Mouse (Mus musculus): ENCODE results near the gene Pigs. TPM values are rescaled to one million over a fixed set of nuclear protein-coding genes. Genes with fewer than 3 reads are reported as not detected.

Pigs gene
- total RNA-seq, 2 experiments from 2014 or later = 15.6 to 28.6 TPM

DNA sequence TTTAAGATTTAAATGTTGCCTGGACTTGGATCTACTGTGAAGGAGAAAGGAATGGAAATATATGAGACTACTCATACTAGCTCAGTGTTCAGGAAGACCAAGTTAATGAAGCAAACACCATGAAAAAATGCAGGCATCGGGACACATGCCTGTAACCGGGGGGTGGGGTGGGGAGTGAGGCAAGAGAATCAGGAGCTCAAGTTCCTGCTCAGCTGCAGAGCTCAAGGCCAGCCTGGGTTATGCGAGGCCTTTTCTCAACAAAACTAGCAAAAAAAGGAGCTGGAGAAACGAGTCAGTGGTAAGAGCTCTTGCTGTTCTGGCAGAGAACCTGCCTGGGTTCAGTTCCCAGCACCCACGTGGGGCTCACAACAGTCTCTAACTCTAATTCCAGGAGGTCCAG, 5.8 kb downstream of the Pigs start:
- no peak for ATAC-seq (replicated peaks; ENCODE audit: poor library complexity)

DNA sequence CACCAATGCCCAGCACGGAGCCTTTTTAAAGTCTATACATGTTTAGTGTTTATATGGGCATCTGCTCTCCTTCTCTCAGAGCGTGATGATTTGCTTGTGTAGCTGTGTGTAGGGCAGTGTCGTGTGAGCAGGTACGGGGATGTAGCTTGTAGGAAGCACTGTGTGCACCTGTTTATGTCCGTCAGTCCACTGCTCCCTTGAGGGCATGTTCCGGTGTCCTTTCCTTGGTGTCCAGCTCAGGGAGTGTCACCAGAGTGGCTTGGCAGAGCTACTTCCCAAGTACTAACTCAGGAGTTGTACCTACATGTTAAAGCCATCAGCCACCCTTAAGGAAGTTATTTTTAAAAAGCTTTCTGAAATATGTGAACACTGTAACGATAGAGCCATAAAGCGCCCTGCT, 8.8 kb downstream of the Pigs start:
- ATAC-seq (replicated peaks; ENCODE audit: poor library complexity) = no peak

DNA sequence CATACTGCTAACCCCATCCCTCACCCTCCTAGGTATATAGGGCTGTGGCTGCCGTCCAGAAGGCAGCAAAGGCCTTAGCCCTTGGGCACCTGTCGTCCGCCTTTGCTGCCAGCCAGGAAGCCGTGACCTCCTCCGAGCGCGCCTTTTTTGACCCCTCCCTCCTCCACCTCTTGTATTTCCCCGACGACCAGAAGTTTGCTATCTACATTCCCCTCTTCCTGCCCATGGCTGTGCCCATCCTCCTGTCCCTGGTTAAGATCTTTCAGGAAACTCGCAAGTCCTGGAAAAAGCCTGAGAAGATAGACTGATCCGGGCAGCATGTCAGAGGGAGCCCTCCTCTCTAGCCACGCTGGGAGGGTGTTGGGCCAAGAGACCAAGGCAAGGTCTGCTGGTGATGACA, 13.5 kb downstream of the Pigs start:
- ATAC-seq (replicated peaks; ENCODE audit: poor library complexity) = no peak

DNA sequence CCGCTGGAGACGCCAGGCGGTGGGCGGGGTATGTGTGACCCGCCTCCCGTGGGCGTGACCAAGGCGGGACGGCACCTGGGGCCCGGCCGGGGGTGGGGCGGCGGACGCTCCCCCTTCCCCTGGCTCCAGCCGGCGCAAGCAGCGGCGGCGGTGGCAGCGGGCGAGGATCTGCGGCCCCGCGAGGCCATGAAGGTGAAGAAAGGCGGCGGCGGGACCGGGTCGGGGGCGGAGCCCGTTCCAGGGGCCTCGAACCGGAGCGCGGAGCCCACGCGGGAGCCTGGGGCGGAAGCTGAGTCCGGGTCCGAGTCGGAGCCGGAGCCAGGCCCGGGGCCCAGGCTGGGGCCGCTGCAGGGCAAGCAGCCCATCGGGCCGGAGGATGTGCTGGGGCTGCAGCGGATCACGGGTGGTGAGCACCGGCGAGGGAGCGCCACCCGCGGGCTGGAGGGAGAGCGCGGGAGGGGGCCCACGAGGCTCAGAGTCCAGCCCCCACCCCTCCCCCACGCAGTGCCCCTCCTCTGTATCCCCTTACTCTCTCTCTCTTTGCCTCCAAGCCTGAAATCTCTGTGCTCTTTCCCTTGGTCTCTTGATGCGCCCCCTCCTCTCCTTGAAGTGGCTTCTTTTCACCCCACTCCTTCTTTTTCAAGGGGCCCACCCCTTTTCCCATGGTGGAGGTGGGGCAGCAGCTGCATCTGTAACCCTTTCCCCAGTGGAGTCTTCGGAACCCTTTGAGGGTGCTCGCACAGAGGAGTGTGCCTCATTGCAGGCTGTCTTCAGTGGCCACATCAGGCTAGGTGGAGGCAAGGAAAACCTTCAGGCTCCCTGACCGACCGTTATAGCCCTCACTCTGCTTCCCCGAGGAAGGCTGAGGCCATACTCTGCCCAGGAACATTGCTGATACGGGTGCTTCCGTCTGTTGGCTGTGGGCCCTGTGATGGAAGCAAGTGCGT, 15.4 kb downstream of the Pigs start, which contains the start of gene Unc119:
Gene Unc119, plus strand, starts transcription at position 102 of the 947 bp plus-strand sequence.
- peak; percentile 35 for ATAC-seq (replicated peaks; ENCODE audit: poor library complexity)

DNA sequence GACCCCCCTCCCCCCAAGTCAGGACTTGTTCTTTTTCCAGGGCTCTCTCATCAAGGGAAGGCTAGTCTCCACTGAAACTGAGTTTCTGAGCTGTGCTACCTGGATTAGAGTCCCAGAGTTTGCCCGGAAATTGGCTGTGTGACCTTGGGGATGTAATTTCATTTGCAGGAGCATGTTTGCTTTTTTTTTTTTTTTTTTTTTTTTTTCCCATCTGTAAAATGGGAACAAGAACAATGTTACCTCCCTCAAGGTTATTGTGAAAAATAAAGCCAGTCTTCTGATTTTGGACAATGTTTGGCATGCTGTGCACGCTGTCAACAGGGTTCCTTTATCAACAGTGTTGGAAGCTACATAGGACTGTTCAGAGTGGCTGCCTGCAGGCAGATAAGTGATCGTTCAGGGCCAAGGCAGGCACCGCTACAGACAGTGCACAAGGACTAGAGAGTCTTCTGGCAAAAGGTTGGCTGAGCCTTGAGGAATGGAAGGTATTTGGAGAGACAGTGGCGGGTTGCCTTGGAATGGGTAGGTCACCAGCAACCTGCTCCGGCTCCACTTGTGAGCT, 16.2 kb downstream of the Pigs start:
- peak; percentile 68 for ATAC-seq (replicated peaks; ENCODE audit: poor library complexity)

DNA sequence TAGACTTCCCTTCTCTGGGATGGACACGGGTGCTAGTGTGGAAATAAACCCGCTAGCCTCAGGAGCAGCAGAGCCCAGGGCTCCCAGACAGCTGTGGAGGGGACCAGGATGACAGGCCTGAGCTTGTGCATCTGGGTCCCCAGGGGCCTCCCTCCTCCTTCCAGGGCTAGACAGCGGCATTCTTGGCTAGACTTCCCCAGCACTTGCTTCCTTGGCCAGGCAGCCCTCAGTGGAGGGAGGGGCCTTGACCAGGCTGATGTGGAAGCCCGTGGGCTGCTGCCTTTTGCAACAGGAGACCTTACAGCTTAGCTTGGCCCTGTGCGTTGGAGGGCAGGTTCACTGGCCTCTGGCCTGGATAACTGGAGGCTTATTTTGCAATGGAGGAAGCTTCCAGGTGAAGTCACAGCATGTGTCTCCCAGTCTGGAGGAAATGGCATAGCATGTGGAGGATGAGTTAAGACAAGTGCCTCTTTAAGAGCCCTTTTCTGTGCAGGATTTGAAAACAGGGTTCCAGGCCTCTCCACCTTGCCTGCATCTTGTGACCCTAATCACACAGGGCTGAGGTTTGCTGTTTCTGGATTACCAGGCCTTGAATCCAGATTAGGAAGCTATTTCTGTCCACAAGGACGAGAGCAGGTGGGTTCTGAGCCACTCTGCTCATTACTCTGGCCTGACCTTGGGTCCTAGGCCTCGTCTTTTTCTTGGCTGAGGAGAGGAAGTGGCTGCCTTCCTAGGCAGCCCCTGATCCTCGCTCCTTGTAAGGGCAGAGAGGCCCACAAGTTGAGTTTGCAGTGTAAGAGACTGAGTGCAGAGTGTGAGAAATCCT, 16.9 kb downstream of the Pigs start:
- peak; percentile 6 for ATAC-seq (replicated peaks; ENCODE audit: poor library complexity)

DNA sequence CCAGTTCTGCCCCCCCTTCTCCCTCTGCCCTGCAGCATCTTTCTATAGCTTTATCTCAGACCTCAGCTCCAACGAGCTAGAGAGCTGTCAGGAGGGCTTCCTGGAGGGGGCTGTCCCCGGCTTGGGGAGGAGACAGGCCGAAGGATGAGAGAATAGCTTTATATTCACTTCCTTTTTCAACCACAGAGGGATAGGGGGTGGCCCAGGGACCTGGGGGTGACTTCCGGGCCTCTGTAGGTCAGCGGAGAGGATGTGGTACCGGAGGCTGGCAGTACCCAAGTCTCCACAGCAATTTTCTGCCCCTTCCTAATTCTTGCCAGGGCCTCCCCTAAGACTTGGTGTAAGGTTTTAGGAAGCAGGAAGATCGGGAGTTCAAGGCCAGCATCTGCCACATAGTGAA, 17.6 kb downstream of the Pigs start:
- ATAC-seq (replicated peaks; ENCODE audit: poor library complexity) = peak; percentile 37

DNA sequence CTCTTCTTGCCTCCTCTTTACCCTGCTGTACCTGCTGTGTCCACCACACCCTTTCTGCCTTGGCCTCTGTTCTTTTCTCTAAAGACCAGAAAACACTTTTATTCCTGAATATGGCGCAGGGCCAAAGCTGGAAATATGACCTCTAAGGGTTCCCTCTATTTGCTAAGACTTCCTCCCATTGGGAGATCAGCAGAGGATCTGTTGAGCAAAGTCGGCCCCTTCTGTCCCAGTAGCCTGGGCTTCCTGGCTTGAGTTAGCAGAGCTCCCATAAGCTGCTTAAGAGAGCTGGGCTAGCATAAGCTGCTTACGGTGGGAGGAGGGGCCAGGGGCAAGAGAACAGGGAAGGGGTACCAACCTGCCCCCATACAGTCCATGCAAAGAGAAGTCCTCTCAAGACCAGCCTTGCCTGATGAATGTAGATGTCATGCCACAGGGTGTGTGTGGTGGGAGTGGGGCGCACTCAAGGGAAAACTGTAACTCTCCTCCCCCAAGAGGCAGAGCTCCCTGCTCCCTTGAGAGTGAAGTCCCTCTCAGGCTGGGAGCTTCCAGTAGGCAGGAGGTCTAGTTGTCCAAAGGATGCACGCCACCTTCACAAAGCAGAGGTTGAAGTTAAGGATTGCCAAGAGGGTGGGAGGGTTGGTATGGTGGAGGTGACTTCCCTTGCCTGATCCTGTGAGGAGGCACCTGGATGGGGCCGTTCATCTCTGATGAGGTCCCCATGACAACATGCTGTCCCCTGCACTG, 18.3 kb downstream of the Pigs start:
- ATAC-seq (replicated peaks; ENCODE audit: poor library complexity) = no peak

DNA sequence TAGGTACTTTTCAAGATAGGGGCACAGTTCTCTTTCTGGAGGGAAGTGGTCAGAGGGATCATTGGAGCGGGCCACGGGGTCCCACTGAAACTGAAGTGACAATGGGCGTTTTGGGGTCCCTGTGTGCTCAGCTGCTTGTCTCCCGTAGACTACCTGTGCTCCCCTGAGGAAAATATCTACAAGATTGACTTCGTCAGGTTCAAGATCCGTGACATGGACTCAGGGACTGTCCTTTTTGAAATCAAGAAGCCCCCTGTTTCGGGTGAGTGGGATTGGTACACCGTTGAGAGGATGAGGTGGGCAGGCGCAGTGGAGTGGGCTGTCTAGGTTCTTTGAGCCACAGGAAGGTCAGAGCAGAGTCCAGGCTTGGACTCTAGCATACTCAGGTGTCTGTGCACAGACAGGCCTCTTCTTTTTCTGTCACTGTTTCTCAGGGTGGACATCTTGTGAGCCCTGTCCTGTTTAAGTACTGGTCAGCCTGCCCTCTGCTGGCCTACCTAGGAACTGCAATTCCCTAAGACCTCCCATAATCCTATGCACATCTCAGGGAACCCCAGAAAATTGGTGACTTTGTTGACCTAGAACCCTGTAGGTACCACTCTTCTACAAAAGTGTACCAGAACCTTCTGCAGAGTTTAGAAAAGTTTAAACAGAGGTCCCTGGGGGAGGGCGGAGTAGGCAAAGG, 19.0 kb downstream of the Pigs start:
- ATAC-seq (replicated peaks; ENCODE audit: poor library complexity) = peak; percentile 26; the same call in 1 of the 2 replicates

DNA sequence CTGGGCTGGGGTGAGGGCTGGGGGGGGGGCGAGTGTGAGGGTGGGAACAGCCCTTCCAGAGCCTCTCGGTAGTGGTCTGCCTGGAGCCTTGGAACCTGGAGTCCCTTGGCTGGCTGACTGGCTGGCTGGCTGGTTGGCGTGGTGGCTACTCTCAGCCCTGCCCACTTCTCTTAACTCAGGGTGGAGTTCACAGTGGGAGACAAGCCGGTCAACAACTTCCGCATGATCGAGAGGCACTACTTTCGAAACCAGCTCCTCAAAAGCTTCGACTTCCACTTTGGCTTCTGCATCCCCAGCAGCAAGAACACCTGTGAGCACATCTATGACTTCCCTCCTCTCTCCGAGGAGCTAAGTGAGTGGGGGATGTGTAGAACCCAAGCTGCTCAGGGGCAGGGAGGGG, 19.7 kb downstream of the Pigs start:
- ATAC-seq (replicated peaks; ENCODE audit: poor library complexity) = peak; percentile 16; the same call in 1 of the 2 replicates

DNA sequence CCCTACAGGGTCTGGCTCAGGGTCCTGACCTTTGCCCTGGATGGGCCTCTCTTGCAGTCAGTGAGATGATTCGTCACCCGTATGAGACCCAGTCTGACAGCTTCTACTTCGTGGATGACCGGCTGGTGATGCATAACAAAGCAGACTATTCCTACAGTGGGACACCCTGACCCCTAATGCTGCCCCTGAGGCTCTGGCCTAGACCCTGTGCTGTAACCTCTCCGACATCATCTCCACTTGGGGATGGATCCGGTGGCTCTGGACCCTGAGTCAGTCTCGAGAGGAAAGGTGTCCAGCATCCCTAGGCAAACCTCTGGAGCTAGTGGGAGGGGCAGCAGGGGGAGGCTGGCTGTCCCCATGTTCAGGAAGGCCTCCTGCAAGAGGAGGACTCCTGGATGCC, 20.3 kb downstream of the Pigs start:
- ATAC-seq (replicated peaks; ENCODE audit: poor library complexity) = no peak

DNA sequence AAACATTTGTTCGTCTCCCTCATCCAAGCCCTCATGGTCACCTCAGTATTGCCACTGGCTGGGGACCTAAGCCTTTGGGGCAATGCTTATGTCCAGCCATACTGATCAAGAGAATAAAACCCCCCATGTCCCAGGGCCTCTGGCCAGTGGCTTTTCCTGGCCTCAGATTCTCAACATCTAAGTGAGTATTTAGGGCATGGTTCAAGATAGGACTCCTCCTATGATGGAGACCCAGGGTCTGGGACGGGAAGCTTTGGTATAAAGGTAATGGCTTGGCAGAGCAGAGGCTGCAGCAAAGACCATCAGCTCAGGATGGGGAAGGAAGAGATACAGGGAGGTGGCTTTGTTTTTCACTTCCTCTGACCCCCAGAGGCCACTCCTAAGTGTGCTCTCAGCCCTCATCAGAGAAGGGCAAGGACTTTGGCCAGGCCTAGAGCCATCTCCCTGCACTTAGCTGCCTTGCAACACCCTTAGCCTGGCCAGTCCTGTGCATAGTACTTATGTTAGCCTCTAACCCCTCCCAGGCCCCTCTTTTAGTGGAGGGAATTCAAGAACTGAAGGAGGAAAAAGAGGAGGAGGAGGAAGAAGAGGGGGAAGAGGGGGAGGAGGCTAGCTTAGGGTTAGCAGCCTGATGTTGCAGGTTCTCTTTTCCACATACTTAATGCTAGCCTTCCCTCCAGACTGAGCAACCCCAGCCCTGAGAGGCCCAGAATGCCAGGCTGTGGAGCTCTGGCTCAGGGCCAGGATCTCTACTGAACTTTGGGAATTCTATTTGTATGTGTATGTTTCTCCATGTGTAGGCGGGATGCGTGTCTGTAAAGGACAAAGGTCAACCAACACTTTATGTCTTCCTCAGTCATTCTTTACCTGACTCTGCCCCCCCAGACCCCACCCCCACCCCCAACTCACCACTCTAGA, 21.5 kb downstream of the Pigs start:
- no peak for ATAC-seq (replicated peaks; ENCODE audit: poor library complexity)

DNA sequence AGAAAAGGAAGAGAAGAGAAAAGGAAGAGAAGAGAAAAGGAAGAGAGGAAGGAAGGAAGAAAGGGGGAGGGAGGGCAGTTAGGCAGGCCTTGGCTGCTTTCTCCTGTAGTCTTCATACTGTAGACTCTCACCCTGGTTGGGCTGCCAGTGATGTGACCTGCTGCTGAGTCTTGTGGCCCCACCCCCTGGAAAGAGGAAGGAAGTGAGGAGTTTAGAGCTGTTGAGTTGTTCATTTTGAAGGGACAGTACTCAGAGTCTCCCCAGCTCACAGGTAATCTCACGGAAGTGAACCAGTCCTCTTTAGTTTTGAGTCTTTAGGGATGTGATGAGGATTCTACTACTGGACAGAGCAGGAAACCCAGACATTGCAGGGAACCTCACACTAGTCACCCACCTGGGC, 24.9 kb downstream of the Pigs start:
- ATAC-seq (replicated peaks; ENCODE audit: poor library complexity) = peak; percentile 76

DNA sequence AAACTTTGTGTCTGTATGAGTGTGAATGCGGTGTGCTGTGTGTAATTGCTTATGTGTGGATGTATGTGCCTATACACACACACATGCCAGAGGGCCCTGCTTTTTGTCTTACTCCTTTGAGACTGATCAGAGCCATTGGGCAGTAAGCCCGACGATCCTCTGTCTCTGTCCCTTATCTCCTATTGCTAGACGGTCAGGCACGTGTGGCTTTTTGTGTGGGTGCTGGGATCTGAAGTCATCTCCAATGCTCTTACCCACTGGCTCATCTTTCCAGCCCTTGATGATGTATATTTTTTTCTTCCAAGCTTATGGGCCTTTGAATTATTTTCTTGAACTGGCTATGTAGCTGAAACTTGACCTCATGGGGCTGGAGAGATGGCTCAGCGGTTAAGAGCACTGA, 26.7 kb downstream of the Pigs start:
- ATAC-seq (replicated peaks; ENCODE audit: poor library complexity) = no peak

DNA sequence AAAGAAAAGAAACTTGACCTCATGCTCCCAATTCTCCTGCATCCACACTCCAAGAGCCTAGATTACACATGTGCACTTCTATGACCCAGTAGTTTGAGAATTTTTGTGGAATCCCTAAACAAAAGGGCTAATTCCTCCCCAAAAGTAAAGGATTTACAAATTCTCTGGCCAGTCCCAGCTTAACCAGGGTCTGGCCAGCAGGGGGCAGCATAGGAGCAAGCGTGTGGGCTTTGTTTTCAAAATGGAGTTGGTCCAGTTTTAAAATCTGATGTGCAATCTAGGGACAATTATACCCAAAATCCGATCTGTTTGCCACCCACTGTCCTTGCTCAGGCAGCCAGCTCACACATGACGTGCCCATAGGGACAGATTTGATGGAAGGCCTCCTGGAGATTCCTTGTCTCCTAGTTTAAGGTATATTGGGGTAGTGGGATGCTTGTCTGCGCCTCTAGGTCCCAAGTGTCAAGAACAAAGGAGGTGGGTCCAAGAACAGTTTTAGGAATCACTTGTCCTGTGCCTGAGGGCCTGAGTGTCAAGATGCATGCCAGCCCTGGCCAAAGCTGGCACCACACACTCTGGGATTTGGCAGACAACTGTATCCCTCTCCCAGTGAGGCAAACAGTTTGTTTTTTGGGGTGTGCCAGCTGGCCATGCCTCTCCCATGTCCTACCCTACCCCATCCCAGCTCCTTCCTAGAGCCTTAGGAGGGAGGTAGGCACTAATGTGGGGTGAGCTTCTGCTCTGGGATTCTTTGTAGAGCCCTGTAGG, 27.4 kb downstream of the Pigs start:
- ATAC-seq (replicated peaks; ENCODE audit: poor library complexity) = 0 out of 2 replicates have a peak, but pooled peaks have one; percentile 36

DNA sequence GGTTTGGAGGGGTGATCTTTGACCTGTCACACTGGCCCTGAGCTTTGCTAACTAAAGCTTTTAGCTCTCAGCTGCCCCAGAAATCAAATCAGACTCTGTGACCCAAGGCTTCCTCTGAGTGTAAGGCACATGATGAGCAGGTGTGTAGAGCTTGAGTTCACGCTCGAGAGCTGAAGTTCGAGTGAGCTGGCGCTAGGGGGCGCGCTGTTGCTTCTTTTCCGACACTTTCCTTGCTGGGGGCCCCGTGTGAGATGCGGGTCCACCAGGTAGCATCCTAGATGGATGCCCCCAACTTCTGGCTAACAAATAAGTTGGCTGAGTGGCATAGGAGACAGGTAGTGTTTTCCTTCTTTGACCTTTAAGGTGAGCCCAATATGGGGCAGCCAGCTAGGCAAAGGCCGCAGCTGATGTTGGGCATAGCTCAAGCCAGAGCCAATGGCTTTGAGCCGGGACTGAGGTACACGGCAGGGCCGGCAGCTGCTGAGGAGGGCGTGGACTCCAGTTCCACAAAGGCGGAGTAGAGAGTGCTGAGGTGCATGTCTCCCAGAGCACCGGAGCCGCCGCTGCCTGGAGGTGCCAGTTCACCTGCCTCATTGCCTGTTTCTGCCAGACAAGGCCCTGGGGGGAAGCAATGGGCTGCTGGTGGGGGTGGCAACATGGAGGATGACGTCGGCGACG, 30.3 kb downstream of the Pigs start:
- ATAC-seq (replicated peaks; ENCODE audit: poor library complexity) = peak; percentile 60

DNA sequence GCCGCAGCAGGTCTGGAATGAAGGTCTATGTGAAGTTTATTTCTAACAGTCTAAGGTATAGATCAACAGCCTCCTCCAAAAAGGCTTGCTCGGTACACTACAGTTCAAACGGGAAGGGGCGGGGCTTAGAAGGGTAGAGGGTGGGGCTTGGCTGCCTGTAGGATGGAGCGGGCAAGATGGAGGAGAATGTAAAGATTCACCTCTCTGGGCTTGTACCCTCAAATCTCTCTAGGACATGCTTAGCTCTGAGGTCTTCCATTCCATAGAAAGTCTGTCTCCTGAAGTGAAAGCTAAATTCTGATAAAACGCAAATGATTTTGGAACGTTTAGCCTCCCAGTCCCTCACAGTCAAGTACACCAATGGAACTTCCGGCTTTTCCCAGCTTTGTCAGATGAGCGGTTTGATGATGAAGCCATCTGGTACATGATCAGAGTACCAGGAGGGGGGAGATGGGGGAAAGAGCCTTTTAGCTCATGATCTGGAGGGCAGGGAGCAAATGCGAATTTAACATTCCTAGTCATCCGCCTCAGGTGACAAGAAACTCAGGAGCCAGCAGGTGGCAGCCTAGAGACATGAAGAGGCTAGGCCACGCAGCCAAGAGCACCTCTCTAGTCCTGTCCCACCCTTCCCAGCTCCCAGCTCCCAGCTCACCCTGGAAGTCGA, 32.0 kb downstream of the Pigs start:
- ATAC-seq (replicated peaks; ENCODE audit: poor library complexity) = peak; percentile 88

Data from megakaryocyte progenitor cell, adult 5-6 weeks (primary cell).